Mouse (Mus musculus) midbrain, embryonic 11.5 days (tissue): ENCODE data around the gene Kif26a. TPM values are rescaled to one million over a fixed set of nuclear protein-coding genes. Genes with fewer than 3 reads are reported as not detected.

ENCODE experiments used
- ATAC-seq: fragments of 200-750 bp; cut with Nextera tagmentation; 2 replicates; pipeline ENCODE4 v1.8.0; 2017; ENCODE audit warnings: moderate TSS enrichment, moderate library complexity; ENCODE audit not compliant: low FRiP score
- DNase-seq: peaks from one replicate; pipeline ENCODE4 v3.0.0; 2015; ENCODE audit warnings: low spot score; ENCODE audit errors: missing footprints
- H3K27ac ChIP-seq: fragments of 300-500 bp; sonication (generic); 2 replicates; pipeline ENCODE4 v1.5.1; 2014; ENCODE audit warnings: low read depth, low read length
- H3K27me3 ChIP-seq: fragments of 300-500 bp; sonication (generic); 2 replicates; pipeline ENCODE4 v1.6.1; 2014; ENCODE audit warnings: mild to moderate bottlenecking, low read length, moderate library complexity, mixed read lengths; ENCODE audit not compliant: control insufficient read depth, insufficient read depth
- H3K36me3 ChIP-seq: fragments of 300-500 bp; sonication (generic); 2 replicates; pipeline ENCODE4 v1.6.1; 2014; ENCODE audit warnings: mild to moderate bottlenecking, low read length, moderate library complexity, mixed read lengths; ENCODE audit not compliant: control insufficient read depth, insufficient read depth
- H3K4me1 ChIP-seq: fragments of 300-500 bp; sonication (generic); 2 replicates; pipeline ENCODE4 v1.6.1; 2014; ENCODE audit warnings: low read length; ENCODE audit not compliant: control insufficient read depth, insufficient read depth
- H3K4me2 ChIP-seq: fragments of 300-500 bp; sonication (generic); 2 replicates; pipeline ENCODE4 v1.6.1; 2014; ENCODE audit warnings: mild to moderate bottlenecking, moderate library complexity
- H3K4me3 ChIP-seq: fragments of 300-500 bp; sonication (generic); 2 replicates; pipeline ENCODE4 v1.5.1; 2014; ENCODE audit warnings: low read depth, low read length
- H3K9ac ChIP-seq: fragments of 300-500 bp; sonication (generic); 2 replicates; pipeline ENCODE4 v1.6.1; 2014; ENCODE audit warnings: low read length
- H3K9me3 ChIP-seq: fragments of 300-500 bp; sonication (generic); 2 replicates; pipeline ENCODE4 v1.6.1; 2016; ENCODE audit warnings: low read length; ENCODE audit not compliant: control insufficient read depth
- WGBS: fragments of 180-500 bp; shearing (Covaris S2); extraction: QIAGEN DNeasy Blood & Tissue Kit; methylation state at CpG from one replicate; pipeline ENCODE4 v1.1.7; 2014; 5-methylcytosine and 5-hydroxymethylcytosine counted together
- microRNA counts: library from miRNA; unstranded; fragments of <30 nt; microRNA quantifications from one replicate; lab custom pipeline; 2015
- microRNA-seq: library from miRNA; unstranded; fragments of <30 nt; microRNA quantifications from one replicate; pipeline ENCODE4, GENCODE M21; 2017
- polyA plus RNA-seq: library from polyadenylated mRNA; unstranded; fragments of >200 nt; fragmentation: Nextera tagmentation; extraction: Ambion mirVana; gene quantifications from 2 replicates; pipeline ENCODE4 v1.2.1, GENCODE M21; 2014

Kif26a gene
- polyA plus RNA-seq, 1 experiment from 2014 or later: 3.5 TPM

DNA sequence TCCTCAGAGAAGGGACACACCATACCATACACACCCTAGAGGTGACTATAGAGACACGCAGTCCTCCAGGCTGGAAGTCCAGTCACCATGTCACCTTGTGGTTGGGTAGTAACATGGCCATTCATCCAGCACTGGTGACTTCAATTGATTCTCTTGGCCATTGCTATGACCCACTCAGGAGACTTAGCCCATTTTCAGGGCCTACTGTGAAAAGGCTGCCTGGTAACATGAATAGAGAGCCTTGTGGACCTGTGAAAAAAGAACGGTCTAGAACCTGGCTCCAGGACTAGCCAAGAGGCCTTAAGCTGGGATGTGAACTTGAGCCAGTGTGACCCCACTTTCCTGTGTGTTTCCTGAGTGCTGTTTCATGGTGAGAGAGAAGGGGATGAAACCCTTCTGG lies 80.6 kb downstream of the Kif26a start:
- Histone ChIP-seq H3K9ac (no peak overlapping the region), H3K4me1 (peaks cover 21% of the 10 kb centered on the region), H3K27ac (no peak overlapping the region), H3K27me3 (no peaks in the 10 kb centered on the region; the same call in 1 of the 2 replicates), H3K9me3 (no peaks in the 10 kb centered on the region), H3K36me3 (no peaks in the 10 kb centered on the region), H3K4me3 (no peak overlapping the region), H3K4me2 (no peak overlapping the region)
- DNase-seq (no peak), ATAC-seq (no peak)
- 100% methylated on average over 2 of the region's 2 CpGs for WGBS

DNA sequence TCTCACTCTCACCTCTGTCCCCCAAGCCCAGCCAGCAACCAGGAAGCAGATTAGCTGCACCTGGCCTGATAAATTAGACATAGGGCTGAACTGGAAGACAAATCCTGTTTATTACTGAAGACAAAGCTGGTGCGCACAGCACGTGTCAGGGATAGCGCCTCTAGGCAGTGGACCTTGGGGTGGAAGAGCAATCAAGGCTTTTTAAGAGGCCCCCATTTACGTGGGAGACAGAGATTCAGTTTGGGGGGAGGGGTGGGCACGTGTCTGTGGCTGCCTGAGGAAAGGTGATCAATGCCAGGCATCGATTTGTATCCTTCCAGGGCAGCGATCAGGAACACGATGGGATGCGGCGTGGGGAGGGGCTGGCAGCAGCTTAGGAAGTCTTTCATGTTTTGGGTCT lies 83.1 kb downstream of the Kif26a start:
- Histone ChIP-seq H3K27me3 (no peaks in the 10 kb centered on the region; the same call in 1 of the 2 replicates), H3K4me2 (no peak overlapping the region), H3K9me3 (no peaks in the 10 kb centered on the region), H3K4me3 (no peak overlapping the region), H3K27ac (no peak overlapping the region), H3K4me1 (peaks cover 14% of the 10 kb centered on the region), H3K9ac (no peak overlapping the region), H3K36me3 (no peaks in the 10 kb centered on the region)
- DNase-seq (no peak), ATAC-seq (peak; percentile 26; the same call in 1 of the 2 replicates)
- 53% methylated on average over 10 of the region's 10 CpGs for WGBS

DNA sequence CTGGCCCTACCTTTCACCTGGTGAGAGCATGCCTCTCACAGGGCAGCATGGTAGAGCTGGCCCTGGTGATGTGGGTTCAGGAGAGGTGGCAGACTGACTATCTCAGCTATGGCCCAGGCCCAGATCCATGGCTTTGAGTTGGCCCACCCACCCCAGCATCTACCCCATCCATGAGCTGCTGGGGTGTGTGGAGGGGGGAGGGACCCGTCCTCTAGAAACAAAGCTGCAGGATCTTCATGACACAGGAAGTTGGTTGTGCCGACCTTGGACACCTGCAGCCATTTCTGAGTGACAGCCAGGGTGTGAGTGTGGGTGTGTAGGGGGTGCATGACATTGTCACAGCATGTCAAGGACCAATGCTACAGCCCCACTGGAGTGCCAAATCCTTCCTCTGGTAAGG lies 84.2 kb downstream of the Kif26a start:
- WGBS: 84% methylated on average over 2 of the region's 2 CpGs
- peaks cover 16% of the 10 kb centered on the region for H3K4me1 ChIP-seq
- H3K4me3 ChIP-seq: no peak overlapping the region
- no peaks in the 10 kb centered on the region; the same call in 1 of the 2 replicates for H3K27me3 ChIP-seq
- H3K9ac ChIP-seq: no peak overlapping the region
- H3K36me3 ChIP-seq: no peaks in the 10 kb centered on the region
- ATAC-seq: 0 out of 2 replicates have a peak, but pooled peaks have one; percentile 14
- H3K9me3 ChIP-seq: no peaks in the 10 kb centered on the region
- no peak overlapping the region for H3K27ac ChIP-seq
- H3K4me2 ChIP-seq: no peak overlapping the region
- no peak for DNase-seq

MicroRNAs encoded within 50 kb of the gene (microRNA counts, 519-probe panel; counts per million panel counts)
- 3,547 counts per million, percentile 20 among the panel's probes with 10 or more counts for microRNA mmu-miR-203 (lab: Ali Mortazavi, UCI)

Small RNAs within 50 kb of the gene (microRNA-seq; reads per million reads assigned to microRNA genes)
- 1,242 reads per million, percentile 80 among the genes with 10 or more reads in this experiment for gene Mir203
- gene Mir3073a: not detected
- gene Mir3073b: not detected

Other genes with a start within 250 kb of the Kif26a start
- 4.9 and 6.3 TPM in 2 replicates for gene Ppp1r13b, start 238.1 kb upstream of the Kif26a start, polyA plus RNA-seq
- 565 and 627 TPM in 2 replicates for gene Atp5mpl, start 179.2 kb upstream of the Kif26a start, polyA plus RNA-seq
- 0.87 and 1.4 TPM in 2 replicates for gene Tdrd9, start 174.6 kb upstream of the Kif26a start, polyA plus RNA-seq
- gene Rd3l, start 164.9 kb upstream of the Kif26a start, polyA plus RNA-seq: not detected in 2 replicates
- gene Aspg, start 39.5 kb upstream of the Kif26a start, polyA plus RNA-seq: 0.25 TPM in 1 of 2 replicates, not detected in the other